Mouse (Mus musculus): ENCODE data around the gene Prune2. TPM values are rescaled to one million over a fixed set of nuclear protein-coding genes. Genes with fewer than 3 reads are reported as not detected.

The Prune2 gene
- total and polyA plus RNA-seq, 3 experiments = 0.55 TPM; not detected in 2

DNA sequence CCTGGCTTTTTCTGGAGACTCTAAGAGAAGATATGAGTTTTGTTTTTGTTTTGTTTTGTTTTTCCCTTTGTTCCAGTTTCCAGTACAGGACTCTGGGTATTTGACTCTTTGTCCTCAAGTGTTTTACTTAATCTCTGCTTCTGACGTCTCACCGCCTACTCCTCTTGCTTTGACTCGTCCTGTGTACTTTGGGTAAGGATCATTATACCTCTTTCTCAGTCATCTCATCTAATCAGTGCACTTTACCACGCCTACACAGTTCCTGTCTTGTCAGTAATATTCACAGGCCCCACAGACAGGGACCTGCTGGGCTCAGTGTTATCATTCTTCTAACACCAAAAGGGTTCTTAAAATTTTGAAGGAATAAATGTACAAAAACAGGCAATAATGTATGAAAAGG, 312.8 kb downstream of the Prune2 start:
- H3K9me3 ChIP-seq (replicated peaks) = no peaks in the 10 kb centered on the region
- ATAC-seq (ENCODE audit: extremely low read depth, insufficient number of reproducible peaks, low FRiP score, poor library complexity, severe bottlenecking) = no peak
- no peaks in the 10 kb centered on the region for H3K36me3 ChIP-seq (replicated peaks)
- H3K4me3 ChIP-seq (ENCODE audit: low read depth, low read length) = no peak overlapping the region
- H3K27me3 ChIP-seq (ENCODE audit: insufficient read depth, low read length) = peaks cover 23% of the 10 kb centered on the region
- DNase-seq (ENCODE audit: low spot score) = no peak
- TF ChIP-seq POLR2AphosphoS5 (IDR thresholded peaks at IDR 0.05; ENCODE audit: insufficient replicate concordance, low read depth, low read length) (no peak), GATA2 (IDR thresholded peaks at IDR 0.05; ENCODE audit: borderline replicate concordance, low read depth, low read length) (no peak), GATA1 (IDR thresholded peaks at IDR 0.05; ENCODE audit: borderline replicate concordance, low read length) (no peak), TAL1 (conservative IDR thresholded peaks at IDR 0.05; ENCODE audit: low read depth, low read length) (no peak), CTCF (IDR thresholded peaks at IDR 0.05; ENCODE audit: low read depth, low read length) (no peak)
- peaks cover 4% of the 10 kb centered on the region; the same call in 1 of the 2 replicates for H3K4me1 ChIP-seq (ENCODE audit: insufficient read depth, low read depth, low read length)

- ATAC-seq (ENCODE audit: extremely low read depth, insufficient number of reproducible peaks, low FRiP score, poor library complexity, severe bottlenecking) = no peak
- peaks cover 16% of the 10 kb centered on the region for H3K27me3 ChIP-seq (ENCODE audit: insufficient read depth, low read length)
- no peak for TF ChIP-seq POLR2AphosphoS5 (IDR thresholded peaks at IDR 0.05; ENCODE audit: insufficient replicate concordance, low read depth, low read length)
- no peak for TF ChIP-seq TAL1 (conservative IDR thresholded peaks at IDR 0.05; ENCODE audit: low read depth, low read length)
- TF ChIP-seq GATA2 (IDR thresholded peaks at IDR 0.05; ENCODE audit: borderline replicate concordance, low read depth, low read length) = no peak
- TF ChIP-seq GATA1 (IDR thresholded peaks at IDR 0.05; ENCODE audit: borderline replicate concordance, low read length) = no peak
- TF ChIP-seq CTCF (IDR thresholded peaks at IDR 0.05; ENCODE audit: low read depth, low read length) = no peak
- H3K36me3 ChIP-seq (replicated peaks) = no peaks in the 10 kb centered on the region
- no peaks in the 10 kb centered on the region for H3K9me3 ChIP-seq (replicated peaks)
- H3K4me1 ChIP-seq (ENCODE audit: insufficient read depth, low read depth, low read length) = no peaks in the 10 kb centered on the region
- H3K4me3 ChIP-seq (ENCODE audit: low read depth, low read length) = no peak overlapping the region
- DNase-seq (ENCODE audit: low spot score) = no peak
These were observed 315.3 kb downstream of the Prune2 start for GRCm38 (mm10) chr19:17271179-17271622.

GRCm38 (mm10) chr19:17272988-17273387, 317.1 kb downstream of the Prune2 start:
- no peaks in the 10 kb centered on the region for H3K9me3 ChIP-seq (replicated peaks)
- ATAC-seq (ENCODE audit: extremely low read depth, insufficient number of reproducible peaks, low FRiP score, poor library complexity, severe bottlenecking) (no peak), DNase-seq (ENCODE audit: low spot score) (no peak)
- no peaks in the 10 kb centered on the region for H3K36me3 ChIP-seq (replicated peaks)
- H3K27me3 ChIP-seq (ENCODE audit: insufficient read depth, low read length) = peaks cover 7% of the 10 kb centered on the region
- no peak overlapping the region for H3K4me3 ChIP-seq (ENCODE audit: low read depth, low read length)
- no peak for TF ChIP-seq POLR2AphosphoS5 (IDR thresholded peaks at IDR 0.05; ENCODE audit: insufficient replicate concordance, low read depth, low read length)
- no peak for TF ChIP-seq TAL1 (conservative IDR thresholded peaks at IDR 0.05; ENCODE audit: low read depth, low read length)
- TF ChIP-seq GATA2 (IDR thresholded peaks at IDR 0.05; ENCODE audit: borderline replicate concordance, low read depth, low read length) = no peak
- TF ChIP-seq CTCF (IDR thresholded peaks at IDR 0.05; ENCODE audit: low read depth, low read length) = no peak
- no peak for TF ChIP-seq GATA1 (IDR thresholded peaks at IDR 0.05; ENCODE audit: borderline replicate concordance, low read length)
- no peaks in the 10 kb centered on the region for H3K4me1 ChIP-seq (ENCODE audit: insufficient read depth, low read depth, low read length)

Other genes starting within 250 kb of the Prune2 start
- 116 and 125 TPM in 2 replicates for gene Vps13a, start 175.2 kb upstream of the Prune2 start, total RNA-seq (2014; fragmentation: Nextera tagmentation)
- gene Vps13a, start 175.2 kb upstream of the Prune2 start, total RNA-seq (2017) = 70.7 and 89.9 TPM in 2 replicates
- gene Vps13a, start 175.2 kb upstream of the Prune2 start, polyA plus RNA-seq (2012) = 3.7 and 4.7 TPM in 2 replicates
- not detected in 2 replicates for gene Foxb2, start 82.3 kb upstream of the Prune2 start, total RNA-seq (2014; fragmentation: Nextera tagmentation)
- gene Foxb2, start 82.3 kb upstream of the Prune2 start, total RNA-seq (2017) = 0.11 TPM in 1 of 2 replicates, not detected in the other
- gene Foxb2, start 82.3 kb upstream of the Prune2 start, polyA plus RNA-seq (2012) = not detected in 2 replicates